Mouse (Mus musculus) intestine, embryonic 14.5 days (tissue): ENCODE measurements around the gene Apba2. TPM values are rescaled to one million over a fixed set of nuclear protein-coding genes. Genes with fewer than 3 reads are reported as not detected.

ENCODE experiments used
- ATAC-seq: fragments of 200-750 bp; cut with Nextera tagmentation; replicated peaks from 2 replicates; pipeline ENCODE4 v1.8.0; 2017; ENCODE audit warnings: low read depth, moderate number of reproducible peaks, moderate TSS enrichment, moderate library complexity; ENCODE audit not compliant: low FRiP score, low TSS enrichment
- DNase-seq: peaks from one replicate; pipeline ENCODE4 v3.0.0-alpha.2; 2018; ENCODE audit warnings: low spot score
- H3K27ac ChIP-seq: fragments of 300-500 bp; sonication (generic); 2 replicates; pipeline ENCODE4 v1.5.1; 2014; ENCODE audit warnings: low read depth, mild to moderate bottlenecking, control low read depth
- H3K27me3 ChIP-seq: fragments of 300-500 bp; sonication (generic); replicated peaks from 2 replicates; pipeline ENCODE4 v1.6.1; 2014; ENCODE audit warnings: low read length, control low read depth; ENCODE audit not compliant: control insufficient read depth, insufficient read depth
- H3K36me3 ChIP-seq: fragments of 300-500 bp; sonication (generic); 2 replicates; pipeline ENCODE4 v1.6.1; 2014; ENCODE audit warnings: low read length, control low read depth; ENCODE audit not compliant: control insufficient read depth, insufficient read depth
- H3K4me1 ChIP-seq: fragments of 300-500 bp; sonication (generic); replicated peaks from 2 replicates; pipeline ENCODE4 v1.6.1; 2014; ENCODE audit warnings: low read length, control low read depth, mixed read lengths; ENCODE audit not compliant: control insufficient read depth, insufficient read depth
- H3K4me2 ChIP-seq: fragments of 300-500 bp; sonication (generic); 2 replicates; pipeline ENCODE4 v1.6.1; 2014; ENCODE audit warnings: low read length
- H3K4me3 ChIP-seq: fragments of 300-500 bp; sonication (generic); 2 replicates; pipeline ENCODE4 v1.5.1; 2014; ENCODE audit warnings: low read depth, low read length, control low read depth, mixed read lengths
- H3K9ac ChIP-seq: fragments of 300-500 bp; sonication (generic); 2 replicates; pipeline ENCODE4 v1.6.1; 2014; ENCODE audit warnings: mild to moderate bottlenecking, low read length
- H3K9me3 ChIP-seq: fragments of 300-500 bp; sonication (generic); 2 replicates; pipeline ENCODE4 v1.6.1; 2016; ENCODE audit warnings: low read length, control low read depth; ENCODE audit not compliant: control insufficient read depth
- WGBS: fragments of 180-500 bp; shearing (Covaris S2); extraction: QIAGEN DNeasy Blood & Tissue Kit; methylation state at CpG from one replicate; pipeline ENCODE4 v1.1.7; 2014; 5-methylcytosine and 5-hydroxymethylcytosine counted together
- polyA plus RNA-seq: library from polyadenylated mRNA; unstranded; fragments of >200 nt; fragmentation: Nextera tagmentation; extraction: Ambion mirVana; gene quantifications from 2 replicates; pipeline ENCODE4 v1.2.1, GENCODE M21; 2014

The Apba2 gene
- polyA plus RNA-seq, 1 experiment from 2014 or later = 9.6 TPM

GRCm38 (mm10) chr7:64574144-64574543 is 72.6 kb downstream of the Apba2 start:
- ATAC-seq = no peak
- H3K27ac ChIP-seq = no peak overlapping the region
- no peaks in the 10 kb centered on the region for H3K36me3 ChIP-seq
- WGBS = 86% methylated on average over 16 of the region's 16 CpGs
- DNase-seq = no peak
- H3K4me1 ChIP-seq = no peaks in the 10 kb centered on the region; the same call in 1 of the 2 replicates
- no peaks in the 10 kb centered on the region for H3K9me3 ChIP-seq
- no peak overlapping the region for H3K9ac ChIP-seq
- H3K4me2 ChIP-seq = no peak overlapping the region
- H3K27me3 ChIP-seq = no peaks in the 10 kb centered on the region
- no peak overlapping the region for H3K4me3 ChIP-seq

GRCm38 (mm10) chr7:64576519-64576951 is 75.0 kb downstream of the Apba2 start:
- no peak for ATAC-seq
- WGBS = 26% methylated on average over 1 of the region's 1 CpGs
- no peak for DNase-seq

GRCm38 (mm10) chr7:64578176-64578575 is 76.7 kb downstream of the Apba2 start:
- H3K27ac ChIP-seq = no peak overlapping the region
- DNase-seq = no peak
- H3K9ac ChIP-seq = no peak overlapping the region
- H3K4me2 ChIP-seq = no peak overlapping the region
- H3K4me1 ChIP-seq = no peaks in the 10 kb centered on the region; the same call in 1 of the 2 replicates
- H3K4me3 ChIP-seq = no peak overlapping the region
- H3K9me3 ChIP-seq = no peaks in the 10 kb centered on the region
- WGBS = 91% methylated on average over 6 of the region's 6 CpGs
- ATAC-seq = no peak
- no peaks in the 10 kb centered on the region for H3K36me3 ChIP-seq
- no peaks in the 10 kb centered on the region for H3K27me3 ChIP-seq

More at GRCm38 (mm10) chr7:64576519-64576951, 75.0 kb downstream of the Apba2 start:
- Histone ChIP-seq H3K9ac (no peak overlapping the region), H3K4me3 (no peak overlapping the region), H3K27ac (no peak overlapping the region), H3K9me3 (no peaks in the 10 kb centered on the region), H3K4me1 (no peaks in the 10 kb centered on the region; the same call in 1 of the 2 replicates), H3K27me3 (no peaks in the 10 kb centered on the region), H3K36me3 (no peaks in the 10 kb centered on the region), H3K4me2 (no peak overlapping the region)

- WGBS = 45% methylated on average over 4 of the region's 4 CpGs
- H3K36me3 ChIP-seq = no peaks in the 10 kb centered on the region
- no peak overlapping the region for H3K4me3 ChIP-seq
- H3K4me1 ChIP-seq = no peaks in the 10 kb centered on the region; the same call in 1 of the 2 replicates
- no peak for DNase-seq
- H3K4me2 ChIP-seq = no peak overlapping the region
- ATAC-seq = no peak
- no peak overlapping the region for H3K9ac ChIP-seq
- H3K27ac ChIP-seq = no peak overlapping the region
- H3K27me3 ChIP-seq = no peaks in the 10 kb centered on the region
- no peaks in the 10 kb centered on the region for H3K9me3 ChIP-seq
Observed at GRCm38 (mm10) chr7:64579887-64580286, 78.4 kb downstream of the Apba2 start.

GRCm38 (mm10) chr7:64580293-64580692 is 78.8 kb downstream of the Apba2 start:
- Histone ChIP-seq H3K27me3 (no peaks in the 10 kb centered on the region), H3K9me3 (no peaks in the 10 kb centered on the region), H3K27ac (no peak overlapping the region), H3K4me1 (no peaks in the 10 kb centered on the region; the same call in 1 of the 2 replicates), H3K4me2 (no peak overlapping the region), H3K4me3 (no peak overlapping the region), H3K9ac (no peak overlapping the region), H3K36me3 (no peaks in the 10 kb centered on the region)
- ATAC-seq = no peak
- 74% methylated on average over 4 of the region's 4 CpGs for WGBS
- no peak for DNase-seq

- ATAC-seq = no peak
- no peaks in the 10 kb centered on the region for H3K9me3 ChIP-seq
- WGBS = 82% methylated on average over 8 of the region's 8 CpGs
- H3K27me3 ChIP-seq = no peaks in the 10 kb centered on the region
- no peak overlapping the region for H3K4me2 ChIP-seq
- no peak overlapping the region for H3K27ac ChIP-seq
- no peaks in the 10 kb centered on the region for H3K36me3 ChIP-seq
- H3K4me3 ChIP-seq = no peak overlapping the region
- DNase-seq = no peak
- no peak overlapping the region for H3K9ac ChIP-seq
- H3K4me1 ChIP-seq = no peaks in the 10 kb centered on the region
Observed at GRCm38 (mm10) chr7:64582358-64582757, 80.9 kb downstream of the Apba2 start.

- DNase-seq (no peak), ATAC-seq (no peak)
- H3K27ac ChIP-seq = no peak overlapping the region
- no peak overlapping the region for H3K4me3 ChIP-seq
- no peaks in the 10 kb centered on the region for H3K36me3 ChIP-seq
- 65% methylated on average over 6 of the region's 6 CpGs for WGBS
- H3K4me2 ChIP-seq = no peak overlapping the region
- no peaks in the 10 kb centered on the region for H3K9me3 ChIP-seq
- no peaks in the 10 kb centered on the region for H3K27me3 ChIP-seq
- H3K4me1 ChIP-seq = no peaks in the 10 kb centered on the region
- no peak overlapping the region for H3K9ac ChIP-seq
Observed at GRCm38 (mm10) chr7:64583670-64584121, 82.2 kb downstream of the Apba2 start.

- no peaks in the 10 kb centered on the region for H3K4me1 ChIP-seq
- WGBS = 82% methylated on average over 4 of the region's 4 CpGs
- DNase-seq (no peak), ATAC-seq (no peak)
- no peak overlapping the region for H3K9ac ChIP-seq
- H3K4me3 ChIP-seq = no peak overlapping the region
- H3K27ac ChIP-seq = no peak overlapping the region
- H3K4me2 ChIP-seq = no peak overlapping the region
- H3K9me3 ChIP-seq = no peaks in the 10 kb centered on the region; the same call in 1 of the 2 replicates
- H3K36me3 ChIP-seq = no peaks in the 10 kb centered on the region
- no peaks in the 10 kb centered on the region for H3K27me3 ChIP-seq
Observed at GRCm38 (mm10) chr7:64586133-64586532, 84.6 kb downstream of the Apba2 start.

- Histone ChIP-seq H3K9ac (no peak overlapping the region), H3K4me2 (no peak overlapping the region), H3K9me3 (no peaks in the 10 kb centered on the region; the same call in 1 of the 2 replicates), H3K27me3 (no peaks in the 10 kb centered on the region), H3K4me1 (no peaks in the 10 kb centered on the region), H3K4me3 (no peak overlapping the region), H3K36me3 (no peaks in the 10 kb centered on the region), H3K27ac (no peak overlapping the region)
- ATAC-seq (no peak), DNase-seq (no peak)
- 83% methylated on average over 3 of the region's 3 CpGs for WGBS
Observed at GRCm38 (mm10) chr7:64586571-64586970, 85.1 kb downstream of the Apba2 start.
